Mouse (Mus musculus): ENCODE measurements at regions not wholly inside any gene's neighbourhood (a gene's known extent, or its start where the extent isn't known, plus 50 kb on each side); places are given as distances from the start of the nearest gene placed in this dataset.

- Histone ChIP-seq H3K36me3 (replicated peaks) (no peaks in the 10 kb centered on the region), H3K27me3 (replicated peaks; ENCODE audit: low read depth, poor library complexity, severe bottlenecking) (no peaks in the 10 kb centered on the region), H3K4me1 (no peaks in the 10 kb centered on the region; the same call in 1 of the 2 replicates), H3K9me3 (no peaks in the 10 kb centered on the region), H3K4me3 (no peak overlapping the region), H3K27ac (replicated peaks) (no peak overlapping the region)
- no peak for DNase-seq (ENCODE audit: low spot score)
- WGBS: 56% methylated on average over 1 of the region's 1 CpGs
Measured at GRCm38 (mm10) chr4:82120326-82120725, 585.2 kb downstream of the Nfib start.

GRCm38 (mm10) chr4:82101837-82102236 lies 603.7 kb downstream of the Nfib start:
- Histone ChIP-seq H3K4me3 (no peak overlapping the region), H3K9me3 (no peaks in the 10 kb centered on the region), H3K27me3 (replicated peaks; ENCODE audit: low read depth, poor library complexity, severe bottlenecking) (no peaks in the 10 kb centered on the region), H3K36me3 (replicated peaks) (no peaks in the 10 kb centered on the region), H3K4me1 (0 out of 2 replicates have a peak, but pooled peaks cover 7% of the 10 kb centered on the region), H3K27ac (replicated peaks) (no peak overlapping the region)
- no peak for DNase-seq (ENCODE audit: low spot score)
- 92% methylated on average over 1 of the region's 1 CpGs for WGBS

DNA sequence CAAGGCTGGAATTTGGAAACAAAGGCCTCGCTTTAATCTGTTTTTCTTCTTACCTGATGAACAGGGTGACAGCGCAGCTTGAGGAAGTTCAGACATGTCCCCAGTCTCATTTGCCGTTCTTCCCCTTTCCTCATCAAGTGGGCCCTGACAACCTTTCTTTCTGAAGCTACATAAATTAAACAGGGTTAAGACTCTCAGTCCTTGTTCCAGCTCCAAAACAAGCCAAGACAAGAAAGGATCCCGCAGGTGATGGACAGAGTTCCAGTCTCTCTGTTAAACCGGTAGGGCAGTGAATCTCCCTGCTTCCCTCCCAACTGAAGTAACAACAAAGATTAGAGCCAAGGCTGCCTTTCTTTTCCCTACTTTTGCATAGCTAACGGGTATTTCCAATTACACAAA lies 605.6 kb downstream of the Nfib start:
- H3K4me3 ChIP-seq: no peak overlapping the region
- H3K36me3 ChIP-seq (replicated peaks): no peaks in the 10 kb centered on the region
- no peak overlapping the region for H3K27ac ChIP-seq (replicated peaks)
- DNase-seq (ENCODE audit: low spot score): no peak
- H3K9me3 ChIP-seq: no peaks in the 10 kb centered on the region
- 69% methylated on average over 6 of the region's 6 CpGs for WGBS
- H3K4me1 ChIP-seq: 0 out of 2 replicates have a peak, but pooled peaks cover 7% of the 10 kb centered on the region
- no peaks in the 10 kb centered on the region for H3K27me3 ChIP-seq (replicated peaks; ENCODE audit: low read depth, poor library complexity, severe bottlenecking)

GRCm38 (mm10) chr4:82098986-82099969 lies 606.3 kb downstream of the Nfib start:
- WGBS: 80% methylated on average over 13 of the region's 13 CpGs
- Histone ChIP-seq H3K36me3 (replicated peaks) (no peaks in the 10 kb centered on the region), H3K27ac (replicated peaks) (no peak overlapping the region), H3K27me3 (replicated peaks; ENCODE audit: low read depth, poor library complexity, severe bottlenecking) (no peaks in the 10 kb centered on the region), H3K4me3 (no peak overlapping the region), H3K9me3 (no peaks in the 10 kb centered on the region), H3K4me1 (0 out of 2 replicates have a peak, but pooled peaks cover 7% of the 10 kb centered on the region)
- DNase-seq (ENCODE audit: low spot score): no peak

DNA sequence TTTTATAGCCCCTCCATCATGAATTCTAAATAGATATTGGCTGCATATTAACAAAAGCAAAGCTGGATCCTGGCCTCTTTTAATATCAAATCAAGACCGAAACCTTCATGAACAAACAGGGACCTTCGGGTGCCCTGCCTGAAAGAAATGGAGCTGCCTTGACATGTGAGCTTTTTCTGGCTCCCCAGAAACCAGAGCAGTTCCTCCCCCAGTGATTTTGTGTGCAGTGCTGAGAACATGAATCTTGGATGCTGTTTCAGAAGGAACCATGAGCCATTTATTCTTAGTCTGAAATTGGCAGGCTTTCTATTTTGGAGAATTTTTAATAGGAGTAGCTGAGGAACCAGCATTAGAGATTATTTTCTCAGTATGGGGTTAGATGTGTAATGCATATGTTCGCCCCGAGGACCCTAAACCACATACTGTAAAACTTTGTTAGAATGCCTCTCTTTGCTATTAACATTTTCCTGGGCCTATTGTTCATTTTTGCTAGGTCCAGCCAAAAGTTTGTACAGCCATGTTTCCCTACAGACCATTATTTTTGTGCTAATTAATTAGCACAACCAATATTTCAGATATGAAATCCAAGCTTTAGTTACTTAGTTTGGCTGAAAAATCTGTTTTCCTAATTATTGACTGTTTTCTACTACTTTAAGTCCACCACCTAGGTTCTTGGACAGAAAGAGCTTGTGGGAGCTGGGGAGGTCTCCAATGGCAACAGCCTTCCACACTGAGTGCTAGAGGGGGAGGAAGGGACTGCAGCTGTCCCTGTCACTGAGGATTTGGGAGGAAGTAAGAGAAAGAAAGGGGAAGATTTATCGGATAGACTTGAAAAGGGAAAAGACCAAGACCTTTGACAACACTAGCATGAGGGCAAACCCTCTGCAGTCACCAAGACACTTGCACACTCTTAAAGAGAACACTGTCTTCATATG lies 613.0 kb downstream of the Nfib start:
- Histone ChIP-seq H3K9me3 (no peaks in the 10 kb centered on the region), H3K4me3 (no peak overlapping the region), H3K4me1 (no peaks in the 10 kb centered on the region), H3K27ac (replicated peaks) (no peak overlapping the region), H3K36me3 (replicated peaks) (no peaks in the 10 kb centered on the region), H3K27me3 (replicated peaks; ENCODE audit: low read depth, poor library complexity, severe bottlenecking) (no peaks in the 10 kb centered on the region)
- DNase-seq (ENCODE audit: low spot score): no peak
- WGBS: 85% methylated on average over 5 of the region's 5 CpGs

- Histone ChIP-seq H3K36me3 (replicated peaks) (no peaks in the 10 kb centered on the region), H3K4me1 (no peaks in the 10 kb centered on the region), H3K9me3 (no peaks in the 10 kb centered on the region), H3K27me3 (replicated peaks; ENCODE audit: low read depth, poor library complexity, severe bottlenecking) (no peaks in the 10 kb centered on the region), H3K4me3 (no peak overlapping the region), H3K27ac (replicated peaks) (no peak overlapping the region)
- WGBS: 91% methylated on average over 5 of the region's 5 CpGs
- DNase-seq (ENCODE audit: low spot score): no peak
Measured at GRCm38 (mm10) chr4:82089657-82090056, 615.9 kb downstream of the Nfib start.

- H3K4me1 ChIP-seq: no peaks in the 10 kb centered on the region
- 67% methylated on average over 2 of the region's 2 CpGs for WGBS
- no peaks in the 10 kb centered on the region for H3K9me3 ChIP-seq
- H3K27me3 ChIP-seq (replicated peaks; ENCODE audit: low read depth, poor library complexity, severe bottlenecking): no peaks in the 10 kb centered on the region
- H3K36me3 ChIP-seq (replicated peaks): no peaks in the 10 kb centered on the region
- no peak overlapping the region for H3K27ac ChIP-seq (replicated peaks)
- DNase-seq (ENCODE audit: low spot score): no peak
- no peak overlapping the region for H3K4me3 ChIP-seq
Measured at GRCm38 (mm10) chr4:82083519-82083918, 622.0 kb downstream of the Nfib start.

DNA sequence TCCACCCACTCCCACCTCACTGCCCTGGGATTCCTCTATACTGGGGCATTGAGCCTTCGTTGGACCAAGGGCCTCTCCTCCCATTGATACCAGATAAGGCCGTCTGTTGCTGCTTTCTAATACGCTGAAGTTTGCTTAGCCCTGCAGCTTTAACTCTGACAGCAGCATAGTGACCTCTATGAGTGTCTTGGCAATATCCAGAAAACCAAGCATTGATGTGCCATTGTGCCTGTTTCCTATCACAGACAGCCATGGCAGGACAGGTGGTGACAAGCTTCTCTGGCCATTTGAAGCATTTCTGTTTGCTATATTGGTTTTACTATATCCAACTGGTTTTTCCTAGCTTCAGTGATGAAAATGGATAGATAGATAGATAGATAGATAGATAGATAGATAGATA lies 625.4 kb upstream of the Mpdz start:
- WGBS: 78% methylated on average over 3 of the region's 3 CpGs
- Histone ChIP-seq H3K9me3 (no peaks in the 10 kb centered on the region), H3K36me3 (replicated peaks) (no peaks in the 10 kb centered on the region), H3K27ac (replicated peaks) (no peak overlapping the region), H3K4me3 (no peak overlapping the region), H3K27me3 (replicated peaks; ENCODE audit: low read depth, poor library complexity, severe bottlenecking) (no peaks in the 10 kb centered on the region), H3K4me1 (peaks cover 23% of the 10 kb centered on the region)
- no peak for DNase-seq (ENCODE audit: low spot score)

DNA sequence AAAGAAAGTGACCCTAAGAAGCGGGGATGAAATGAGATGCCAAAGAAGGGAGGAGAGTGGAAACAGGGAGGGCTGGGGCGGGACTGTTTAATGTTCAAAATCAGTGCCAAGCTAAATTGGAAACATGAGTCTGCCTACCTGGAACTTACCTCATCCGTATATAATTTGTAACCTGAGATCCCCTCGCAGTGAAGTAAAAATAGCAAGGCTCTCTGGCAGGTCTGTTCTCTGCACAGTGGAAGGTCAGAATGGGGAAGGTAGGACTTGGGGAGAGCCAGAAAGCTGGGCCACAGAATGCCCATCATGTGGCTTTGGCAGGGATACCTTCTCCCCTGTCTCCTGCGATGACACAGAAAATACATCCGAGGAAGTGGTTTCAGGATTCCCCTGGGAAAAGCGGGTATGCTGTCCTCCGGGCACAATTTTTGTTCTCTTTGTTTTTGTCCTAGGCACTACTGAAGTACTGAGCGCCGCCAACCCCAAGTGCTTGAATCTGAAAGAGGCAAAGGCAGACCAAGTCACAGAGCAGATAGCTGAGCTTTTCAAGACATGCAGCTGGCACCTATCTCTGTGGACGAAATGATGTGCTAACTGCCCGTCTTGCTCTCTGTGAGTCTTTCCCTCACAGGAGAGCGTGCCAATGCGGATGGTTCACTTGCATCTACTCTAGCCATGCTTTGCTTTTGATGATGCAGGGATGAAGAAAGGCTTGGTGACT lies 623.2 kb upstream of the Mpdz start:
- Histone ChIP-seq H3K36me3 (replicated peaks) (no peaks in the 10 kb centered on the region), H3K27ac (replicated peaks) (peak overlapping the region; percentile 70), H3K4me1 (peaks cover 23% of the 10 kb centered on the region), H3K9me3 (no peaks in the 10 kb centered on the region), H3K27me3 (replicated peaks; ENCODE audit: low read depth, poor library complexity, severe bottlenecking) (no peaks in the 10 kb centered on the region), H3K4me3 (peak overlapping the region; percentile 32; the same call in 1 of the 2 replicates)
- DNase-seq (ENCODE audit: low spot score): peak; percentile 68
- 58% methylated on average over 14 of the region's 14 CpGs for WGBS

DNA sequence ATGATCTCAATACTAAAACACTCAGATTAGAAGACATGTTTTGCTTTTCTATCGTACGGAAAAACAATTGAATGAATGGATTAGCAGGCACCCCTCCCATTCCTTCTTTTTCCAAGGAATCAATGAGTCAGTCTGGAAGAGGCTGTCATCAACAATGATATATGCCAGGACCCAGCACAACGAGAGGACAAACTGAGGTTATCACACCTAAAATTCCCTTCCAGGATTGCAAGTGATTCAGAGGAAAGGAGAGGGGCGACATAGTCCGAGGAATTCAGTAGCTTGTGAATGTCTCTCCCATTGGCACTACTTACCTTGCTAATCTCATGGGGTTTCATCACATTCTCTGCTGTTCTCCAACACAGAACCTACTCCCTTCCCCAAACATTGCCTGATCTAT lies 620.1 kb upstream of the Mpdz start:
- H3K27me3 ChIP-seq (replicated peaks; ENCODE audit: low read depth, poor library complexity, severe bottlenecking): no peaks in the 10 kb centered on the region
- H3K9me3 ChIP-seq: no peaks in the 10 kb centered on the region
- no peaks in the 10 kb centered on the region for H3K36me3 ChIP-seq (replicated peaks)
- H3K27ac ChIP-seq (replicated peaks): no peak overlapping the region
- DNase-seq (ENCODE audit: low spot score): no peak
- WGBS: 86% methylated on average over 5 of the region's 5 CpGs
- H3K4me3 ChIP-seq: no peak overlapping the region
- H3K4me1 ChIP-seq: peaks cover 23% of the 10 kb centered on the region

GRCm38 (mm10) chr4:82056671-82057070 lies 614.1 kb upstream of the Mpdz start:
- Histone ChIP-seq H3K36me3 (replicated peaks) (no peaks in the 10 kb centered on the region), H3K9me3 (no peaks in the 10 kb centered on the region), H3K27me3 (replicated peaks; ENCODE audit: low read depth, poor library complexity, severe bottlenecking) (no peaks in the 10 kb centered on the region), H3K27ac (replicated peaks) (no peak overlapping the region), H3K4me1 (no peaks in the 10 kb centered on the region), H3K4me3 (no peak overlapping the region)
- 82% methylated on average over 1 of the region's 1 CpGs for WGBS
- DNase-seq (ENCODE audit: low spot score): no peak

DNA sequence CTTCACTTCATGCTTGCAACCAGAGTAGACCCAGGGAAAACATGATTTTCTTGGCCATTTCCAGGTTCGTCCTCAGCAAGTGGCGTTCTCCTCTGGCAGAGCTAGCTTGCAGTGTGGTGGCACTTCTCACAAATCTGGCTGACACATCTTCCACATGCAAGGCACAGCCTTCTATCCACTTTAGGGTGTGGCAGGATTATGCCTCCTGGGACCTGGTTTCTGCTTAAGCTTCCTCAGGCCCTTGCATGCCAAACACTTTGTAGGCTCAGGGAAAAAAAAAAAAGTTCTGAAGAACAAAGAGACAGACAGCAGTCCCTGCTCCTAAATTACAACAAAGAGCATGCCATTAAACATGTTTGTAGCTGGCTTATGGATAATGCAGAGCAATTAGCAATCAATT lies 605.6 kb upstream of the Mpdz start:
- no peak for DNase-seq (ENCODE audit: low spot score)
- no peak overlapping the region for H3K27ac ChIP-seq (replicated peaks)
- 83% methylated on average over 2 of the region's 2 CpGs for WGBS
- H3K36me3 ChIP-seq (replicated peaks): no peaks in the 10 kb centered on the region
- H3K27me3 ChIP-seq (replicated peaks; ENCODE audit: low read depth, poor library complexity, severe bottlenecking): no peaks in the 10 kb centered on the region
- H3K4me1 ChIP-seq: 0 out of 2 replicates have a peak, but pooled peaks cover 3% of the 10 kb centered on the region
- H3K4me3 ChIP-seq: no peak overlapping the region
- no peaks in the 10 kb centered on the region for H3K9me3 ChIP-seq

All from embryonic facial prominence, embryonic 10.5 days (tissue).